13 mouse cellular contexts compared by ENCODE assay signal in genomic region chr14:12704461-12704860, GRCm38 (mm10).
"Had no signal": no experiment of that assay in that cellular context is flagged by ENCODE, and none has a peak within 500 bp of the region (broad histone marks: within the 10 kb centered on the region; RNA-seq: fewer than 3 reads in every experiment).

No protein-coding gene starts in this region.

- H3K27ac ChIP-seq: kidney, postnatal 0 days; limb, embryonic 15.5 days; liver, embryonic 14.5 days; midbrain, embryonic 13.5 days; neural tube, embryonic 15.5 days had no signal

- H3K4me2 ChIP-seq: limb, embryonic 15.5 days; midbrain, embryonic 13.5 days; neural tube, embryonic 15.5 days had no signal

- H3K27me3 ChIP-seq: limb, embryonic 15.5 days; midbrain, embryonic 13.5 days; neural tube, embryonic 15.5 days had no signal

- ATAC-seq: midbrain, embryonic 13.5 days had no signal

- DNase-seq: kidney, postnatal 36 days; layer of hippocampus, adult 9-11 months; layer of hippocampus, postnatal 36 days; lung, adult 18-20 months; right cerebral cortex, adult 18-20 months; right cerebral cortex, postnatal 25 days; thymus, postnatal 4 days had no signal

- H3K9me3 ChIP-seq: limb, embryonic 15.5 days; midbrain, embryonic 13.5 days; neural tube, embryonic 15.5 days had no signal

- H3K9ac ChIP-seq: limb, embryonic 15.5 days; liver, embryonic 14.5 days; midbrain, embryonic 13.5 days; neural tube, embryonic 15.5 days had no signal

- H3K4me3 ChIP-seq: limb, embryonic 15.5 days; midbrain, embryonic 13.5 days; myocyte; neural tube, embryonic 15.5 days had no signal

- H3K36me3 ChIP-seq: limb, embryonic 15.5 days had no signal

- H3K4me1 ChIP-seq: limb, embryonic 15.5 days; midbrain, embryonic 13.5 days; neural tube, embryonic 15.5 days had no signal
